Mouse (Mus musculus) C2C12 (cell line): ENCODE measurements around the gene Rexo4.

Experiments
- CTCF ChIP-seq: IDR thresholded peaks from one replicate; pipeline ENCODE4 v1.5.1; 2011; ENCODE audit not compliant: control insufficient read depth, insufficient read depth, insufficient read length
- FOSL1 ChIP-seq: IDR thresholded peaks from one replicate; pipeline ENCODE4 v1.8.0; 2011; ENCODE audit warnings: mild to moderate bottlenecking, low read length; ENCODE audit not compliant: poor library complexity, insufficient read depth, severe bottlenecking
- MAX ChIP-seq: IDR thresholded peaks from one replicate; pipeline ENCODE4 v1.6.1; 2011; ENCODE audit warnings: mild to moderate bottlenecking, control low read depth
- USF1 ChIP-seq: IDR thresholded peaks from one replicate; pipeline ENCODE4 v1.6.1; 2011; ENCODE audit warnings: low read depth, mild to moderate bottlenecking, control low read depth, moderate library complexity

DNA sequence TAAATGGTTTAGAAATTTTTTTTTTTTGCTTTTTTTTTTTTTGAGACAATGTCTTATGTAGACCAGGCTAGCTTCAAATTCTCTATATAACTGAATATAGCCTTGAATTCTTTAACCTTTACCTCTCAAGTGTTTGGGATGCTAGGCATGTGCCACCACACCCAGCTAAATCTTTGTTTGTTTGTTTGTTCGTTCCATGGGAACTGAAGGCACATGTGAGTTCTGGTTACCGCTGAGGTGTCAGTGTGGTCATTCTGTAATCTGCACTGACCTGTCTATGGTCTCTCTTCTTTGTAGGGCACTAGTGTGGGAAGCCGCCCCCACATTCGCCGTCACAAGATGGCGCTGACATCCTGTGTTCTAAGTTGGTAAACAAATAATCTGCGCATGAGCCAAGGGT, 33.8 kb upstream of the Rexo4 start:
- TF ChIP-seq MAX (no peak), CTCF (no peak), FOSL1 (no peak), USF1 (no peak)
